Mouse (Mus musculus) ES-Bruce4 (cell line): ENCODE data around the gene Cog4.

Source experiments
- CTCF ChIP-seq: IDR thresholded peaks from one replicate; pipeline ENCODE4 v1.8.1; 2011; ENCODE audit warnings: low read depth, low read length
- POLR2A ChIP-seq: IDR thresholded peaks from one replicate; pipeline ENCODE4 v1.8.1; 2011; ENCODE audit warnings: low read length; ENCODE audit not compliant: insufficient read depth

DNA sequence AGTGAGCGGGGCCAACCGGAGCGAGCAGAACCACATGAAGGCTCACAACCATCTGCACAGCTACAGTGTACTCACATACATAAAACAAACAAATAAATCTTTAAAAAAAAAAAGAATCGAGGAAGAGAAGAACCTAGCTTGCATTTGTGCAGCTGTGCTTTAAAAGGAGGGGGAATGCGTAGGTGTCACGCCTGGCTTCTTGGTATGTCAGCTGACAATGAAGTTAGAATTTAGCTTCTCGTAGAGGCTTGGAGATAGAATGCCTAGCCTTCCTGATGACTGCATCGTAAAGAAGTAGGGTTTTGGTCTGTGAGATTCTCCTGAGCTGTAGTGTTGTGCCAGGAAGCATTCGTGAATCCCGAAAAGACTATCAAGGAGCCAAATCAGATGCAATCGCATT, 71.6 kb downstream of the Cog4 start:
- TF ChIP-seq CTCF = no peak
- TF ChIP-seq POLR2A = no peak
